ENCODE assay signal across 22 mouse cellular contexts in the genomic region with DNA sequence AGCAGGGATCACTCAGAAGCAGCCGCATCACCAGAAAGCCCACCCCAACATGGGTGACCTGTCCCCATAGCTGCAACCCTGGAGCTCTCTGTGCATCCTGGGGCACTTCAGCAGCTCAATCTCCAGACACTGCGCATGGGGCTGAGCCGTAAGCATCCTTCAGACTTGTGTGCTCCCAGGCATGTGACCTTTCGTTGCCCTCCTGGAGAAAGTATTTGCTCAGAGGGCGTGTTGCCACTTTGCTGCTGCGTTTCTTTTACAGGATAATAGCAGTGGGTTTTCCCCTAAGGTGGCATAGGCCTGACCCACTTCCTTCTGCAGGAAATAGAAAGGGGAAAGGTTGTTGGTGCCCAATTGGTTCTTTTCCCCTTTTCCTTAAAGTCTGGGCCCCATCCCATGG. TPM values are rescaled to one million over a fixed set of nuclear protein-coding genes. Genes with fewer than 3 reads are reported as not detected.
A peak's percentile ranks its signal among the peaks of the same experiment; 100 is the strongest.
DNase-seq lines count a peak whose midpoint lies in the region; ATAC-seq and TF ChIP-seq lines count a peak whose summit lies in the region.
"Had no signal": no experiment of that assay in that cellular context is flagged by ENCODE, and none has a peak within 500 bp of the region (broad histone marks: within the 10 kb centered on the region; RNA-seq: fewer than 3 reads in every experiment).

No protein-coding gene starts in this region.

- no peaks in the 10 kb centered on the region for H3K27me3 ChIP-seq in lung, embryonic 14.5 days (ENCODE audit: insufficient read depth, low read length)
- no peaks in the 10 kb centered on the region for H3K27me3 ChIP-seq in cerebellum, adult 2 months (ENCODE audit: control insufficient read depth, insufficient read depth, low read length)
- H3K27me3 ChIP-seq: forebrain, embryonic 15.5 days; limb, embryonic 13.5 days; midbrain, embryonic 13.5 days; neural tube, embryonic 12.5 days; Patski had no signal

- TF ChIP-seq POLR2A in lung, adult 2 months (IDR thresholded peaks at IDR 0.05; ENCODE audit: borderline replicate concordance, extremely low read depth, low read depth, low read length): no peak
- no peak for TF ChIP-seq POLR2A in cerebellum, adult 2 months (IDR thresholded peaks at IDR 0.05; ENCODE audit: borderline replicate concordance, insufficient read depth, low read length)

- peak overlapping the region; percentile 15; the same call in 1 of the 2 replicates for H3K27ac ChIP-seq in lung, embryonic 14.5 days (ENCODE audit: low read depth)
- H3K27ac ChIP-seq in cerebellum, adult 2 months (ENCODE audit: insufficient read depth, low read length): no peak overlapping the region
- H3K27ac ChIP-seq in gastrocnemius, adult 2 months: no peak overlapping the region
- H3K27ac ChIP-seq: forebrain, embryonic 15.5 days; heart, adult 2 months; hindbrain, postnatal 0 days; limb, embryonic 13.5 days; midbrain, embryonic 13.5 days; neural tube, embryonic 12.5 days had no signal

- H3K4me2 ChIP-seq in lung, embryonic 14.5 days: no peak overlapping the region
- H3K4me2 ChIP-seq: forebrain, embryonic 15.5 days; limb, embryonic 13.5 days; midbrain, embryonic 13.5 days; neural tube, embryonic 12.5 days had no signal

- H3K36me3 ChIP-seq in lung, embryonic 14.5 days (ENCODE audit: insufficient read depth): no peaks in the 10 kb centered on the region
- H3K36me3 ChIP-seq: forebrain, embryonic 15.5 days; limb, embryonic 13.5 days; midbrain, embryonic 13.5 days; neural tube, embryonic 12.5 days had no signal

- peak; percentile 62 for ATAC-seq in lung, embryonic 14.5 days (ENCODE audit: insufficient read depth)
- peak; percentile 38 for ATAC-seq in inflammation-experienced regulatory T-cells, adult 6 months
- ATAC-seq: forebrain, embryonic 15.5 days; hindbrain, postnatal 0 days; liver, postnatal 0 days; midbrain, embryonic 13.5 days; Patski had no signal

- DNase-seq in lung, embryonic 14.5 days: peak; percentile 60
- no peak for DNase-seq in lung, adult 2 months
- peak; percentile 41 for DNase-seq in lung, postnatal 10 days
- DNase-seq in cerebellum, adult 2 months: no peak
- DNase-seq in natural killer cell, adult 2 months (ENCODE audit: low spot score in 2 of 2): no peak
- DNase-seq in gastrocnemius, adult 2 months: no peak
- no peak for DNase-seq in kidney, postnatal 25 days
- DNase-seq: adrenal gland, adult 8-10 months; cerebellum, postnatal 25 days; heart, adult 2 months; heart, postnatal 14 days; kidney, postnatal 36 days; liver, postnatal 0 days; right cerebral cortex, postnatal 4 days had no signal

- no peaks in the 10 kb centered on the region for H3K9me3 ChIP-seq in lung, embryonic 14.5 days (ENCODE audit: low read depth, low read length)
- H3K9me3 ChIP-seq: forebrain, embryonic 15.5 days; limb, embryonic 13.5 days; midbrain, embryonic 13.5 days; neural tube, embryonic 12.5 days had no signal

- TF ChIP-seq CTCF in lung, embryonic 14.5 days (IDR thresholded peaks at IDR 0.05; ENCODE audit: low read depth): no peak
- TF ChIP-seq CTCF in lung, adult 2 months (IDR thresholded peaks at IDR 0.05; ENCODE audit: insufficient read depth, low read length): no peak
- no peak for TF ChIP-seq CTCF in cerebellum, adult 2 months (IDR thresholded peaks at IDR 0.05; ENCODE audit: borderline replicate concordance, insufficient read depth, low read depth, low read length)
- TF ChIP-seq CTCF in gastrocnemius, adult 2 months (IDR thresholded peaks at IDR 0.05): no peak

- no peak overlapping the region for H3K9ac ChIP-seq in lung, embryonic 14.5 days
- H3K9ac ChIP-seq: forebrain, embryonic 15.5 days; limb, embryonic 13.5 days; liver, postnatal 0 days; midbrain, embryonic 13.5 days; neural tube, embryonic 12.5 days had no signal

- 31% methylated on average over 6 of the region's 6 CpGs for WGBS in lung, embryonic 14.5 days
- 42% methylated on average over 6 of the region's 6 CpGs for WGBS in lung, adult 2 months
- 82% methylated on average over 6 of the region's 6 CpGs for WGBS in cerebellum, adult 2 months

- no peaks in the 10 kb centered on the region; the same call in 1 of the 2 replicates for H3K4me1 ChIP-seq in lung, embryonic 14.5 days (ENCODE audit: insufficient read depth)
- H3K4me1 ChIP-seq in lung, adult 2 months (ENCODE audit: control insufficient read depth, insufficient read depth, low read length): no peaks in the 10 kb centered on the region
- 0 out of 2 replicates have a peak, but pooled peaks cover 2% of the 10 kb centered on the region for H3K4me1 ChIP-seq in cerebellum, adult 2 months (ENCODE audit: control insufficient read depth, insufficient read depth, low read length)
- H3K4me1 ChIP-seq: forebrain, embryonic 15.5 days; midbrain, embryonic 13.5 days; neural tube, embryonic 12.5 days had no signal

- H3K4me3 ChIP-seq in lung, embryonic 14.5 days (ENCODE audit: low read depth, low read length): no peak overlapping the region
- H3K4me3 ChIP-seq in lung, adult 2 months (replicated peaks; ENCODE audit: extremely low read depth, low read depth, low read length): no peak overlapping the region
- no peak overlapping the region for H3K4me3 ChIP-seq in cerebellum, adult 2 months (replicated peaks; ENCODE audit: insufficient read depth, low read depth, low read length)
- H3K4me3 ChIP-seq in gastrocnemius, adult 2 months: no peak overlapping the region
- H3K4me3 ChIP-seq: forebrain, embryonic 15.5 days; heart, adult 2 months; limb, embryonic 13.5 days; midbrain, embryonic 13.5 days; neural tube, embryonic 12.5 days had no signal

- intact Hi-C loops in gastrocnemius, adult 2 months (cut with DNase I): no loop called here

RNA-seq across cellular contexts. Expression of gene Sema4f, which starts 48.1 kb away (rescaled TPM):
- 8.5 and 10.0 TPM in 2 replicates for polyA plus RNA-seq in lung, embryonic 14.5 days (2014; fragmentation: Nextera tagmentation; extraction: Ambion mirVana)
- polyA plus RNA-seq in lung, adult 2 months (2012; rRNA removed): 15.3 and 18.3 TPM in 2 replicates
- polyA plus RNA-seq in inflammation-experienced regulatory T-cells, adult 6 months (2017; shearing (Covaris generic)): 1 to 10 TPM; 2.4 to 3.6 (median 3.1) TPM
- polyA plus RNA-seq in cerebellum, adult 2 months (2012; rRNA removed): 44.7 and 52.5 TPM in 2 replicates
- under 1 TPM in 1 of 2 experiments, not detected in 1; 0.05 TPM for total RNA-seq in gastrocnemius, adult 2 months (2021)

RNA-seq across cellular contexts. Expression of gene M1ap, which starts 55.2 kb away (rescaled TPM):
- 1.1 TPM in 2 replicates for polyA plus RNA-seq in lung, embryonic 14.5 days (2014; fragmentation: Nextera tagmentation; extraction: Ambion mirVana)
- polyA plus RNA-seq in lung, adult 2 months (2012; rRNA removed): 2.3 and 3.5 TPM in 2 replicates
- 1 to 10 TPM in 1 of 3 experiments, under 1 TPM in 1, not detected in 1; 0.17 to 1.8 TPM for polyA plus RNA-seq in inflammation-experienced regulatory T-cells, adult 6 months (2017; shearing (Covaris generic))
- polyA plus RNA-seq in cerebellum, adult 2 months (2012; rRNA removed): 0.11 and 0.21 TPM in 2 replicates
- total RNA-seq in gastrocnemius, adult 2 months (2021): under 1 TPM in 1 of 2 experiments, not detected in 1; 0.45 TPM
- total RNA-seq: adrenal gland, adult 8-10 months; gastrocnemius, adult 18-20 months had no signal
- polyA plus RNA-seq: forebrain, embryonic 15.5 days; midbrain, embryonic 13.5 days; neural tube, embryonic 12.5 days; Patski had no signal

Comparison
In these comparisons a context has a peak if more than half of its experiments do, and no peak if none do; other contexts are left out.
1. DNase-seq: peak in lung, embryonic 14.5 days (single experiment) and lung, postnatal 10 days (single experiment); none in lung, adult 2 months (single experiment), cerebellum, adult 2 months (0 of 2), natural killer cell, adult 2 months (0 of 2), gastrocnemius, adult 2 months (single experiment) and kidney, postnatal 25 days (0 of 2).